Comparison of ENCODE assay signal across 12 mouse cellular contexts in genomic region chr11:67458171-67458570, GRCm38 (mm10). TPM values are rescaled to one million over a fixed set of nuclear protein-coding genes. Genes with fewer than 3 reads are reported as not detected.
DNase-seq lines count a peak whose midpoint lies in the region; ATAC-seq and TF ChIP-seq lines count a peak whose summit lies in the region.
"Had no signal": no experiment of that assay in that cellular context is flagged by ENCODE, and none has a peak within 500 bp of the region (broad histone marks: within the 10 kb centered on the region; RNA-seq: fewer than 3 reads in every experiment).

No protein-coding gene starts in this region.

- H3K4me1 ChIP-seq in cerebellum, adult 2 months (ENCODE audit: control insufficient read depth, insufficient read depth, low read length), result no peaks in the 10 kb centered on the region; the same call in 1 of the 2 replicates
- H3K4me1 ChIP-seq in heart, embryonic 11.5 days (ENCODE audit: control insufficient read depth, insufficient read depth, low read length), result peaks cover 14% of the 10 kb centered on the region
- peaks cover 4% of the 10 kb centered on the region; the same call in 1 of the 2 replicates for H3K4me1 ChIP-seq in lung, embryonic 14.5 days (ENCODE audit: insufficient read depth)
- H3K4me1 ChIP-seq in lung, adult 2 months (ENCODE audit: control insufficient read depth, insufficient read depth, low read length), result no peaks in the 10 kb centered on the region; the same call in 1 of the 2 replicates

- no peaks in the 10 kb centered on the region for H3K36me3 ChIP-seq in heart, embryonic 11.5 days (ENCODE audit: control insufficient read depth, insufficient read depth, low read length)
- no peaks in the 10 kb centered on the region for H3K36me3 ChIP-seq in lung, embryonic 14.5 days (ENCODE audit: insufficient read depth)
- H3K36me3 ChIP-seq: embryonic facial prominence, embryonic 12.5 days; limb, embryonic 15.5 days; neural tube, embryonic 13.5 days had no signal

- intact Hi-C loops in heart, postnatal 10 days (cut with DNase I), result loop anchor here (5.0 to 10.0 kb wide), 2 partner anchors 81 to 187 kb away; no protein-coding TSS in a partner anchor

- peak in 1 of 2 experiments; percentile 33 for DNase-seq in cerebellum, adult 2 months
- DNase-seq in cerebellum, adult 11 months, result no peak
- peak; percentile 32 to 45 for DNase-seq in heart, postnatal 10 days
- DNase-seq in lung, embryonic 14.5 days, result peak; percentile 78
- no peak for DNase-seq in lung, adult 2 months
- DNase-seq: gastrocnemius, postnatal 14 days had no signal

- no peak overlapping the region for H3K4me2 ChIP-seq in heart, embryonic 11.5 days
- H3K4me2 ChIP-seq in lung, embryonic 14.5 days, result no peak overlapping the region
- H3K4me2 ChIP-seq: embryonic facial prominence, embryonic 12.5 days; limb, embryonic 15.5 days; neural tube, embryonic 13.5 days had no signal

- no peak for TF ChIP-seq POLR2A in cerebellum, adult 2 months (IDR thresholded peaks at IDR 0.05; ENCODE audit: borderline replicate concordance, insufficient read depth, low read length)
- TF ChIP-seq POLR2A in lung, adult 2 months (IDR thresholded peaks at IDR 0.05; ENCODE audit: borderline replicate concordance, extremely low read depth, low read depth, low read length), result no peak

- peak; percentile 52; the same call in 1 of the 2 replicates for TF ChIP-seq CTCF in cerebellum, adult 2 months (IDR thresholded peaks at IDR 0.05; ENCODE audit: borderline replicate concordance, insufficient read depth, low read depth, low read length)
- peak; percentile 76 for TF ChIP-seq CTCF in lung, embryonic 14.5 days (IDR thresholded peaks at IDR 0.05; ENCODE audit: low read depth)
- TF ChIP-seq CTCF in lung, adult 2 months (IDR thresholded peaks at IDR 0.05; ENCODE audit: insufficient read depth, low read length), result no peak

- no peak for ATAC-seq in heart, embryonic 11.5 days (replicated peaks; ENCODE audit: insufficient number of reproducible peaks, low FRiP score, low TSS enrichment)
- no peak for ATAC-seq in lung, embryonic 14.5 days (ENCODE audit: insufficient read depth)
- peak; percentile 47; the same call in 1 of the 2 replicates for ATAC-seq in megakaryocyte, adult 5-6 weeks (ENCODE audit: poor library complexity, severe bottlenecking)
- ATAC-seq in erythroblast, adult 5-6 weeks (replicated peaks; ENCODE audit: low FRiP score, poor library complexity, severe bottlenecking), result no peak

- 67% methylated on average over 2 of the region's 2 CpGs for WGBS in cerebellum, adult 2 months
- WGBS in heart, embryonic 11.5 days (ENCODE audit: insufficient replicate concordance), result 29% methylated on average over 2 of the region's 2 CpGs
- WGBS in lung, embryonic 14.5 days, result 20% methylated on average over 2 of the region's 2 CpGs
- WGBS in lung, adult 2 months, result 22% methylated on average over 2 of the region's 2 CpGs

- no peak overlapping the region for H3K27ac ChIP-seq in cerebellum, adult 2 months (ENCODE audit: insufficient read depth, low read length)
- H3K27ac ChIP-seq in heart, embryonic 11.5 days (ENCODE audit: low read depth, low read length), result no peak overlapping the region
- no peak overlapping the region for H3K27ac ChIP-seq in lung, embryonic 14.5 days (ENCODE audit: low read depth)
- H3K27ac ChIP-seq: embryonic facial prominence, embryonic 12.5 days; limb, embryonic 15.5 days; neural tube, embryonic 13.5 days had no signal

- H3K27me3 ChIP-seq in cerebellum, adult 2 months (ENCODE audit: control insufficient read depth, insufficient read depth, low read length), result no peaks in the 10 kb centered on the region
- H3K27me3 ChIP-seq in heart, embryonic 11.5 days (ENCODE audit: control insufficient read depth, insufficient read depth, low read length), result 0 out of 2 replicates have a peak, but pooled peaks cover 3% of the 10 kb centered on the region
- peaks cover 4% of the 10 kb centered on the region; the same call in 1 of the 2 replicates for H3K27me3 ChIP-seq in lung, embryonic 14.5 days (ENCODE audit: insufficient read depth, low read length)

- no peak overlapping the region for H3K9ac ChIP-seq in heart, embryonic 11.5 days (ENCODE audit: low read depth, low read length)
- no peak overlapping the region for H3K9ac ChIP-seq in lung, embryonic 14.5 days
- H3K9ac ChIP-seq: embryonic facial prominence, embryonic 12.5 days; limb, embryonic 15.5 days; neural tube, embryonic 13.5 days had no signal

- no peak overlapping the region for H3K4me3 ChIP-seq in cerebellum, adult 2 months (replicated peaks; ENCODE audit: insufficient read depth, low read depth, low read length)
- H3K4me3 ChIP-seq in heart, embryonic 11.5 days (ENCODE audit: low read depth, low read length), result no peak overlapping the region
- no peak overlapping the region for H3K4me3 ChIP-seq in lung, embryonic 14.5 days (ENCODE audit: low read depth, low read length)
- H3K4me3 ChIP-seq in lung, adult 2 months (replicated peaks; ENCODE audit: extremely low read depth, low read depth, low read length), result no peak overlapping the region
- H3K4me3 ChIP-seq: embryonic facial prominence, embryonic 12.5 days; limb, embryonic 15.5 days; neural tube, embryonic 13.5 days had no signal

- H3K9me3 ChIP-seq in heart, embryonic 11.5 days (replicated peaks; ENCODE audit: control insufficient read depth, low read length), result no peaks in the 10 kb centered on the region
- no peaks in the 10 kb centered on the region for H3K9me3 ChIP-seq in lung, embryonic 14.5 days (ENCODE audit: low read depth, low read length)
- H3K9me3 ChIP-seq: embryonic facial prominence, embryonic 12.5 days; limb, embryonic 15.5 days; neural tube, embryonic 13.5 days had no signal

RNA-seq across cellular contexts. Expression of gene Gas7, which starts 2.9 kb away (rescaled TPM):
- 182 and 239 TPM in 2 replicates for polyA plus RNA-seq in cerebellum, adult 2 months (2012; rRNA removed)
- total RNA-seq in heart, postnatal 10 days (2021), result 10 to 100 TPM; 21.3 to 22.2 TPM
- 5.3 and 5.4 TPM in 2 replicates for polyA plus RNA-seq in heart, embryonic 11.5 days (2014; fragmentation: Nextera tagmentation; extraction: Ambion mirVana)
- 9.1 and 10.5 TPM in 2 replicates for polyA plus RNA-seq in lung, embryonic 14.5 days (2014; fragmentation: Nextera tagmentation; extraction: Ambion mirVana)
- polyA plus RNA-seq in lung, adult 2 months (2012; rRNA removed), result 11.9 and 14.3 TPM in 2 replicates
- 67.7 and 73.4 TPM in 2 replicates for total RNA-seq in megakaryocyte, adult 5-6 weeks (2015)
- 58.5 and 69.2 TPM in 2 replicates for total RNA-seq in megakaryocyte, adult 5-6 weeks (2017)
- total RNA-seq in erythroblast, adult 5-6 weeks (2015; ENCODE audit: low replicate concordance), result 7.5 and 8.6 TPM in 2 replicates
- total RNA-seq in erythroblast, adult 5-6 weeks (2017; ENCODE audit: low replicate concordance), result 4.5 and 5.5 TPM in 2 replicates

Comparison
In these comparisons a context has a peak if more than half of its experiments do, and no peak if none do; other contexts are left out.
1. DNase-seq: peak in heart, postnatal 10 days (2 of 2) and lung, embryonic 14.5 days (single experiment); none in cerebellum, adult 11 months (single experiment) and lung, adult 2 months (single experiment).
2. RNA of gene Gas7, which starts 2.9 kb away (polyA plus RNA-seq): 182 to 239 TPM in cerebellum, adult 2 months; 11.9 to 14.3 TPM in lung, adult 2 months, 9.1 to 10.5 TPM in lung, embryonic 14.5 days and 5.3 to 5.4 TPM in heart, embryonic 11.5 days; every median in the first group is over 10 times any median in the second.